Mouse (Mus musculus) hindbrain, embryonic 14.5 days (tissue): Measurements from ENCODE around the gene Arl15. TPM values are rescaled to one million over a fixed set of nuclear protein-coding genes. Genes with fewer than 3 reads are reported as not detected.

Source experiments
- ATAC-seq: fragments of 200-750 bp; cut with Nextera tagmentation; 2 replicates; pipeline ENCODE4 v1.8.0; 2017; ENCODE audit warnings: moderate number of reproducible peaks, mild to moderate bottlenecking, moderate TSS enrichment, moderate library complexity; ENCODE audit not compliant: low FRiP score
- DNase-seq: peaks from one replicate; pipeline ENCODE4 v3.0.0-alpha.2; 2015; ENCODE audit warnings: low spot score
- H3K27ac ChIP-seq: fragments of 300-500 bp; sonication (generic); 2 replicates; pipeline ENCODE4 v1.5.1; 2014; ENCODE audit warnings: mild to moderate bottlenecking, moderate library complexity
- H3K27me3 ChIP-seq: fragments of 300-500 bp; sonication (generic); 2 replicates; pipeline ENCODE4 v1.6.1; 2014; ENCODE audit warnings: mild to moderate bottlenecking, low read length, mixed read lengths; ENCODE audit not compliant: control insufficient read depth, insufficient read depth
- H3K36me3 ChIP-seq: fragments of 300-500 bp; sonication (generic); replicated peaks from 2 replicates; pipeline ENCODE4 v1.6.1; 2014; ENCODE audit not compliant: control insufficient read depth, insufficient read depth
- H3K4me1 ChIP-seq: fragments of 300-500 bp; sonication (generic); replicated peaks from 2 replicates; pipeline ENCODE4 v1.6.1; 2014; ENCODE audit warnings: antibody characterized with exemption, low read length, mixed read lengths; ENCODE audit not compliant: control insufficient read depth, insufficient read depth
- H3K4me2 ChIP-seq: fragments of 300-500 bp; sonication (generic); replicated peaks from 2 replicates; pipeline ENCODE4 v1.6.1; 2014; ENCODE audit warnings: mild to moderate bottlenecking, moderate library complexity
- H3K4me3 ChIP-seq: fragments of 300-500 bp; sonication (generic); replicated peaks from 2 replicates; pipeline ENCODE4 v1.5.1; 2014; ENCODE audit warnings: mild to moderate bottlenecking, low read length
- H3K9ac ChIP-seq: fragments of 300-500 bp; sonication (generic); 2 replicates; pipeline ENCODE4 v1.6.1; 2014
- H3K9me3 ChIP-seq: fragments of 300-500 bp; sonication (generic); 2 replicates; pipeline ENCODE4 v1.6.1; 2016; ENCODE audit warnings: low read length; ENCODE audit not compliant: control insufficient read depth
- WGBS: fragments of 180-500 bp; shearing (Covaris S2); extraction: QIAGEN DNeasy Blood & Tissue Kit; methylation state at CpG from one replicate; pipeline ENCODE4 v1.1.7; 2014; 5-methylcytosine and 5-hydroxymethylcytosine counted together
- polyA plus RNA-seq: library from polyadenylated mRNA; unstranded; fragments of >200 nt; fragmentation: Nextera tagmentation; extraction: Ambion mirVana; gene quantifications from 2 replicates; pipeline ENCODE4 v1.2.1, GENCODE M21; 2014

The Arl15 gene
- polyA plus RNA-seq, 1 experiment from 2014 or later = 19.0 TPM

DNA sequence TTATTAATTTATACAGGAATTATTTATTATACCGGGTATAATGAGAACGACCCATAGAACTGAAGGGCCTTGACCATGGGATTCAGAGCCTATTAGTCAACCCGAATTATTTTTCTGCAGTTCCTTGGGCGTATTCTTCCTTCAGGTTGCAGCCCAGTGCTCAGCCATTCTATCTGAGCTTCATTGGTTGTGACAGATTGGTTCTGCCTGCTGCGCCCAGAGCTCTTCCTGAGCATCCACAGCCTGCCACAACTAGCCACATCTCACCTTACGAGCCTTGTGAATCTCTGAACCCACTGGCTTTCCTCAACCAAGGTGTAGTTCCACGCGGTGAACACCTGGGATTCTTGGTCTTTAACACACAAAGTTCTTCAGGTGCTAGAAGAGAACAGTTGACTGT lies 350.9 kb downstream of the Arl15 start:
- Histone ChIP-seq H3K36me3 (no peaks in the 10 kb centered on the region), H3K9me3 (no peaks in the 10 kb centered on the region), H3K27ac (no peak overlapping the region), H3K27me3 (no peaks in the 10 kb centered on the region), H3K9ac (no peak overlapping the region), H3K4me2 (no peak overlapping the region), H3K4me1 (peaks cover 16% of the 10 kb centered on the region), H3K4me3 (no peak overlapping the region)
- 85% methylated on average over 8 of the region's 8 CpGs for WGBS
- no peak for ATAC-seq
- no peak for DNase-seq

- Histone ChIP-seq H3K27ac (no peak overlapping the region), H3K4me3 (no peak overlapping the region), H3K9ac (no peak overlapping the region), H3K4me2 (no peak overlapping the region), H3K27me3 (no peaks in the 10 kb centered on the region), H3K4me1 (no peaks in the 10 kb centered on the region), H3K9me3 (no peaks in the 10 kb centered on the region), H3K36me3 (0 out of 2 replicates have a peak, but pooled peaks cover 6% of the 10 kb centered on the region)
- ATAC-seq (no peak), DNase-seq (no peak)
- WGBS = 93% methylated on average over 16 of the region's 16 CpGs
These were observed 356.8 kb downstream of the Arl15 start for GRCm38 (mm10) chr13:114150856-114151697.

- Histone ChIP-seq H3K4me1 (no peaks in the 10 kb centered on the region; the same call in 1 of the 2 replicates), H3K27ac (no peak overlapping the region), H3K4me2 (no peak overlapping the region), H3K9me3 (no peaks in the 10 kb centered on the region), H3K36me3 (0 out of 2 replicates have a peak, but pooled peaks cover 6% of the 10 kb centered on the region), H3K27me3 (no peaks in the 10 kb centered on the region), H3K4me3 (no peak overlapping the region), H3K9ac (no peak overlapping the region)
- DNase-seq (no peak), ATAC-seq (no peak)
- 64% methylated on average over 10 of the region's 10 CpGs for WGBS
These were observed 357.4 kb downstream of the Arl15 start for GRCm38 (mm10) chr13:114151698-114152069.

GRCm38 (mm10) chr13:114156689-114157088 lies 362.4 kb downstream of the Arl15 start:
- DNase-seq (no peak), ATAC-seq (no peak)
- H3K9ac ChIP-seq = no peak overlapping the region
- H3K9me3 ChIP-seq = no peaks in the 10 kb centered on the region
- no peaks in the 10 kb centered on the region for H3K27me3 ChIP-seq
- 0 out of 2 replicates have a peak, but pooled peaks cover 6% of the 10 kb centered on the region for H3K36me3 ChIP-seq
- H3K4me3 ChIP-seq = no peak overlapping the region
- WGBS = 23% methylated on average over 12 of the region's 12 CpGs
- H3K27ac ChIP-seq = no peak overlapping the region
- peak overlapping the region; percentile 22 for H3K4me2 ChIP-seq
- H3K4me1 ChIP-seq = peaks cover 2% of the 10 kb centered on the region; the same call in 1 of the 2 replicates

GRCm38 (mm10) chr13:114158111-114158730 lies 363.9 kb downstream of the Arl15 start:
- no peaks in the 10 kb centered on the region for H3K27me3 ChIP-seq
- H3K4me2 ChIP-seq = no peak overlapping the region
- peaks cover 2% of the 10 kb centered on the region; the same call in 1 of the 2 replicates for H3K4me1 ChIP-seq
- DNase-seq = no peak
- no peak for ATAC-seq
- H3K4me3 ChIP-seq = no peak overlapping the region
- H3K36me3 ChIP-seq = 0 out of 2 replicates have a peak, but pooled peaks cover 6% of the 10 kb centered on the region
- H3K9ac ChIP-seq = no peak overlapping the region
- no peak overlapping the region for H3K27ac ChIP-seq
- 57% methylated on average over 9 of the region's 9 CpGs for WGBS
- H3K9me3 ChIP-seq = no peaks in the 10 kb centered on the region

DNA sequence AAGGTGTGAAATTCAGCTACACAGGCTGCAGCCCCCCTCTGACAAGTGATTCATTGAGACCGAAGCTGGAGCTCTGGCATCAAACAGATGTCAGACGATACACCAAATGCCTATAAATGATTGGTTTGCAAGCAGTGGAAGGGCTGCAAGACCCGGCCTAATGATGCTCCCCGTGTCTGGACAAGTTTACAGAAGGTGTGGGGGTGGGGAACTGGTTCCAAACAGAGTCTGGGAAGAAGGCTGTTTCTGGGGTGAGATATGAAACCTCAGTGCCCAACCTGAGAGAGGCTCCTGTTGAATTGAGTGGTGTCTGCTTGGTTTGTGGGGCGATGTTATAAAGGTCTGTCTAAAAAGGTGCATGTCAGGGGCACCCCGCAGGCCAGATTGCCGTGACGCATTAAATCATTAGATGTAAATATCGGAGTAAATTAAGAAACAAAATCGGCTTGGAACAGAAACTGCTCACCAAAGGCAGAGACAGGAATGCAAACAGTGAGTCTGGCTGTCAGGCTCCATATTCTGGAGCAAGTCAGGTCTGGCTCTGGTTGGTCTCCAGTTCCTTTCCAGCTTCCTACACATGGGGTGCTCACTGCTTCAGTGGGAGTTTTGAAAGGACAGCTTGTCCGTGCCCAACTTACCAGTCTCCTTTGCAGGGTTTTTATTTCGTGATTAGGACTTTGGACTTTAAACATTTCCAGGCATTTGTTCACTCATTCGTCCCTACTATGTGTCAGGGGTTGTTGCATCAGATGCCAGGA lies 365.5 kb downstream of the Arl15 start:
- no peak for ATAC-seq
- H3K9ac ChIP-seq = no peak overlapping the region
- H3K27me3 ChIP-seq = no peaks in the 10 kb centered on the region
- no peaks in the 10 kb centered on the region for H3K9me3 ChIP-seq
- H3K27ac ChIP-seq = no peak overlapping the region
- H3K36me3 ChIP-seq = 0 out of 2 replicates have a peak, but pooled peaks cover 2% of the 10 kb centered on the region
- H3K4me2 ChIP-seq = no peak overlapping the region
- H3K4me1 ChIP-seq = peaks cover 2% of the 10 kb centered on the region; the same call in 1 of the 2 replicates
- DNase-seq = no peak
- WGBS = 69% methylated on average over 13 of the region's 13 CpGs
- no peak overlapping the region for H3K4me3 ChIP-seq

- no peak for DNase-seq
- Histone ChIP-seq H3K4me2 (no peak overlapping the region), H3K27ac (no peak overlapping the region), H3K4me3 (no peak overlapping the region), H3K9me3 (no peaks in the 10 kb centered on the region), H3K27me3 (no peaks in the 10 kb centered on the region), H3K9ac (no peak overlapping the region), H3K4me1 (no peaks in the 10 kb centered on the region), H3K36me3 (no peaks in the 10 kb centered on the region)
- no peak for ATAC-seq
- WGBS = 90% methylated on average over 4 of the region's 4 CpGs
These were observed 368.4 kb downstream of the Arl15 start for GRCm38 (mm10) chr13:114162753-114163152.

- Histone ChIP-seq H3K4me1 (no peaks in the 10 kb centered on the region), H3K4me3 (no peak overlapping the region), H3K4me2 (no peak overlapping the region), H3K9ac (no peak overlapping the region), H3K36me3 (no peaks in the 10 kb centered on the region), H3K9me3 (no peaks in the 10 kb centered on the region), H3K27ac (no peak overlapping the region), H3K27me3 (no peaks in the 10 kb centered on the region)
- 76% methylated on average over 7 of the region's 7 CpGs for whole genome bisulfite sequencing
- DNase-seq = no peak
- no peak for ATAC-seq
These were observed 371.3 kb downstream of the Arl15 start for GRCm38 (mm10) chr13:114165616-114166015.
